Mouse (Mus musculus): ENCODE data around the gene Ubash3a.

The Ubash3a gene

GRCm38 (mm10) chr17:31280269-31280668 lies 72.6 kb downstream of the Ubash3a start:
- no peak for DNase-seq (ENCODE audit: low read depth)

DNA sequence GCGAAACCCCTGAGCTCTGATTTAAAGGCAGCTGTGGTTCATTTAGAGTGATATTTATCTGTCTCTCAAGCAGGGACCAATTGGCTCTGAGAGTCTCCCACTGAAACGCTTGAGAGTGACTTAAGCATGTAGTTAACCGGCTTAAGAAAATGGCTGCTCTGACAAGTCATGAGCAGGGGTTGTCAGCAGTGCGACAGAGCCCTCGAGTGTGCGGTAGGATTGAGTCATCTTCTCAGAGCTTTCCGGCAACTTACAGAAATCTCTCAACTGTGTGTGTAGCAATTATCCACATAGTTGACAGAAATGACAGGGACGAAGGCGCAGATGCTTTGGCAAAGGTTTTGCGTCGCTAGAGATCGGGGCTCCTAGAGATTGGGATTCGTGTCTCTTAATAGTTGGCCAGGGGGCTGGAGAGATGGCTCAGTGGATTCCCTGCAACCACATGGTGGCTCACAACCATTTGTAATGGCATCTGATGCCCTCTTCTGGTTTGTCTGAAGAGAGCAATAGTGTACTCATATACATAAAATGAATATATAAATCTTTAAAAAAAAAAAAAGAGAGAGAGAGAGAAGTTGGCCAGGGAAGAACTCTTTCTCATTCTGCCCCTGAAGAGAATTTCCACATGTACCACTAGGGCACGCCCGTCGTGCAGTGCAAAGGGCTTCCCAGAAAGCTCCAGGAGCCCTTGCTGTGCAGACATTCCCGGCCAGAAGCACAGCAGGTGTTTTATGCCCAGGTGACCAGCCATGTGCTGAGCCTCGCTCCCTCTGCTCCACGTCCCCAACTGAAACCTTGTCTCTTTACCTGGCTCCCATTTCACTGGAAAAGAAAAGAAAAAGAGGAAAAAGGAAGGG lies 74.4 kb downstream of the Ubash3a start:
- DNase-seq (ENCODE audit: low read depth): no peak

GRCm38 (mm10) chr17:31282687-31283053 lies 75.0 kb downstream of the Ubash3a start:
- DNase-seq (ENCODE audit: low read depth): no peak

GRCm38 (mm10) chr17:31285867-31286266 lies 78.2 kb downstream of the Ubash3a start:
- DNase-seq (ENCODE audit: low read depth): no peak

DNA sequence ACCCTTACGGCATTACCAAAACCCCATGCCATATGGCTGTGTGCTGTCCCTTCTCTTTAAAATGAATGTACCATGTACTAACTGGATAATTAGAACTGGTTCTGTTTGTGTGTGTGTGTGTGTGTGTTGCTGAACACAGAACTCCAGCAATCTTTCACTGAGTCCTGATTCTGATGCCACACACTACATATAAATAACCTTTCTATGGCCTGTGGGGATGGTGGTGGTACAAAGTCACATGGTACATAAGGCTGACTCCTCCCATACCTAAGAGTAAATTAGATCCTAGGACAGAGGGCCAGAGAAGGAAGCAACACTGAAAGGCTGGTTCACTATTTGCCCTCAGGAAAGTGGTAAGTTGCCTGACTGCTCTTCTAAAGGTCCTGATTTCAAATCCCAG lies 78.8 kb downstream of the Ubash3a start, which contains the start of gene Slc37a1:
Slc37a1 (plus strand) TSS at position 301 of the 400 bp plus-strand sequence.
- DNase-seq (ENCODE audit: low read depth): no peak

DNA sequence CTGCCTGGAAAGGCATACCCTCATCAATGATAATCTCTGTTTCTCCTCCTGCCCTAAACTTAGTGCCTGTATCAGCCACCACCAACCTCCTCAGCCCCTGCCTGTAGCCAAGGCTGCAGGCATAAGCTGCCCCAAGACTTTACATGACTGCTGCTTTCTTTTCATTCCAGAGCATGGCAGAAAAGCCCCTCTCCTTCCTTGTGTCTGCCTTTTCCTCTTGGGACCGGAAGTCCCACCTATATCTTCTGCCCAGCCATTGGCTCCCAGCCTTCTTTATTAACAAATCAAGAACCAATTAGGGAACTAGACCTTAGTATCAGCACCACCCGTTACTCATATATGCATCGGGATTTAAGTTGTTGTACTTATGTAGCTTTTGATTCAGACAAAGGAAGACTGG lies 79.5 kb downstream of the Ubash3a start:
- no peak for DNase-seq (ENCODE audit: low read depth)

- DNase-seq (ENCODE audit: low read depth): no peak
These were observed 81.5 kb downstream of the Ubash3a start for GRCm38 (mm10) chr17:31288999-31289726.

GRCm38 (mm10) chr17:31290311-31290710 lies 82.6 kb downstream of the Ubash3a start:
- DNase-seq (ENCODE audit: low read depth): no peak

DNA sequence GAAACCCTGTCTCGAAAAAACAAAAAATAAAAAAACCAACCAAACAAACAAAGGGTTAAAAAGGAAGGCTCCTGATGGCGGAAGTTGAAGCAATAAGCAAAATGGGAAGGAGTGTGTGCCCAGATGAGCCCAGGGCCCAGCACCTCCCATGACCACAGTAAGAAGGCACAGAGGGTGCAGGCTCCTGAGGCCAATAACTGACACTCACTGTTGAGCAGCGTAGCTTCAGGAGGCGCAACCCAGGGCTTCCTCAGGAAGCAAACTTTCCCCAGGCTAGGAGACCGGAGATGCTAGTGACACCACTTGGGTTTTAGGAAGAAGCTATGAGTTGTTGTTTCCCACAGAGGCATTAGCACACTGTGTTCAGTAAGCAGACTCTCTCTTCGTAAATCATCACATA lies 83.2 kb downstream of the Ubash3a start:
- DNase-seq (ENCODE audit: low read depth): no peak

- no peak for DNase-seq (ENCODE audit: low read depth)
These were observed 86.9 kb downstream of the Ubash3a start for GRCm38 (mm10) chr17:31294363-31295214.

GRCm38 (mm10) chr17:31295215-31295891 lies 87.7 kb downstream of the Ubash3a start:
- no peak for DNase-seq (ENCODE audit: low read depth)

DNA sequence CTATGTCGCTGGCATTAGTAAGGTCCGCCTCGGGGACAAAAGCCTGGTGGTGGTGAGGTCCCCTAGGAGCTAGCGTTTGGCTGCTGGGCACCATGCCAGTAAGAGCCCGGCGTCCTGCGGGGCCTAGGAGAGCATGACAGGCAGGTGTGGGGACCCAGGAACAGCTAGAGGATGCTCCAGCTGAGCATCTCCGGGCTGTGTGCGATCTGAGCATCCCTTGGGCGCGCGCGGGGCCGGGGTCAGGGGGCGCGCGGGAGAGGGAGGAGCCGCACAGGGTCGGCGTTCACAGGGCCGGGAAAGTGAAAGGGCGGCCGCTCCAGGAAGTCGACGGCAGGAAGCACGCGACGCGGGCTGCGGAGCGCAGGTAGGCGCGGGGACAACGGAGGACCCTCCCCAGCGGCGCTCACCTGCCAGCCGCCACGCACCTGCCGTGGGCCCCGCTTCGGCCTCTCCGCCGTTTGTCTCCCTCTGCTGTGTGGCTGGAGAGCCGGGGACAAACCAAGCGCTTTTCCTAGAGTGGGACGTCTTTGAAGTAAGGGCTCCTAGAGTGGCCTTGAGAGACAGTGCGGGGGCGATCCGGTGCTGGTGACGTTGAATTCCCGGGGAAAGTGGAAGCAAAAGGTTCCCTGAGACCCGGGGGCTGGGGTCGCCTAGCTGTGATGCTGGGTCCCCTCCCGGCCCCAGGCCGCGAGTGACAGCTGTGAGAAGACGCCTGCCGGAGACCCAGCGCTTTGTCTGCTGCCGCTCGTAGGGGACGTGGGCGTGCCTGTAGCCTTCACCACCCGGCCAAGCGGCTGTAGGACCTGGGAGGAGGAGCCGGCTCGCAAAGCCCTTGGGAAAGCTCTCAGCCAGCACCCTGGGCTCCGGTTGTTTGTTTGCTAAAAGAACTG lies 88.5 kb downstream of the Ubash3a start:
- peak; percentile 63 for DNase-seq (ENCODE audit: low read depth)
